Mouse (Mus musculus): ENCODE data around the gene Rab11fip4. TPM values are rescaled to one million over a fixed set of nuclear protein-coding genes. Genes with fewer than 3 reads are reported as not detected.
A peak's percentile ranks its signal among the peaks of the same experiment; 100 is the strongest.

Rab11fip4 gene
- polyA plus RNA-seq, 1 experiment: 0.25 TPM

- no peak for TF ChIP-seq CTCF (IDR thresholded peaks at IDR 0.05; ENCODE audit: borderline replicate concordance, insufficient read depth, low read length)
- TF ChIP-seq POLR2A (IDR thresholded peaks at IDR 0.05; ENCODE audit: low read depth, low read length): no peak
- no peak overlapping the region for H3K27ac ChIP-seq (ENCODE audit: insufficient read depth, low read length)
- H3K4me1 ChIP-seq (ENCODE audit: control insufficient read depth, insufficient read depth, low read length): peaks cover 2% of the 10 kb centered on the region; the same call in 1 of the 2 replicates
- no peak overlapping the region for H3K4me3 ChIP-seq (ENCODE audit: insufficient read depth, low read length)
Measured at GRCm38 (mm10) chr11:79701466-79701865, 110.5 kb downstream of the Rab11fip4 start.

GRCm38 (mm10) chr11:79702092-79702491 lies 111.1 kb downstream of the Rab11fip4 start:
- TF ChIP-seq POLR2A (IDR thresholded peaks at IDR 0.05; ENCODE audit: low read depth, low read length): no peak
- no peak for TF ChIP-seq CTCF (IDR thresholded peaks at IDR 0.05; ENCODE audit: borderline replicate concordance, insufficient read depth, low read length)
- H3K27ac ChIP-seq (ENCODE audit: insufficient read depth, low read length): no peak overlapping the region
- H3K4me1 ChIP-seq (ENCODE audit: control insufficient read depth, insufficient read depth, low read length): peaks cover 2% of the 10 kb centered on the region; the same call in 1 of the 2 replicates
- no peak overlapping the region for H3K4me3 ChIP-seq (ENCODE audit: insufficient read depth, low read length)

- peak overlapping the region; percentile 94 for H3K27ac ChIP-seq (ENCODE audit: insufficient read depth, low read length)
- H3K4me1 ChIP-seq (ENCODE audit: control insufficient read depth, insufficient read depth, low read length): peaks cover 2% of the 10 kb centered on the region; the same call in 1 of the 2 replicates
- TF ChIP-seq CTCF (IDR thresholded peaks at IDR 0.05; ENCODE audit: borderline replicate concordance, insufficient read depth, low read length) (no peak), POLR2A (IDR thresholded peaks at IDR 0.05; ENCODE audit: low read depth, low read length) (no peak; the same call in 1 of the 2 replicates)
- H3K4me3 ChIP-seq (ENCODE audit: insufficient read depth, low read length): peak overlapping the region; percentile 74
Measured at GRCm38 (mm10) chr11:79703452-79703851, 112.4 kb downstream of the Rab11fip4 start.

GRCm38 (mm10) chr11:79703885-79704291 lies 112.9 kb downstream of the Rab11fip4 start:
- H3K4me1 ChIP-seq (ENCODE audit: control insufficient read depth, insufficient read depth, low read length): peaks cover 2% of the 10 kb centered on the region; the same call in 1 of the 2 replicates
- TF ChIP-seq CTCF (IDR thresholded peaks at IDR 0.05; ENCODE audit: borderline replicate concordance, insufficient read depth, low read length): no peak
- no peak for TF ChIP-seq POLR2A (IDR thresholded peaks at IDR 0.05; ENCODE audit: low read depth, low read length)
- H3K4me3 ChIP-seq (ENCODE audit: insufficient read depth, low read length): peak overlapping the region; percentile 74
- peak overlapping the region; percentile 94 for H3K27ac ChIP-seq (ENCODE audit: insufficient read depth, low read length)

- peak overlapping the region; percentile 79 for H3K4me3 ChIP-seq (ENCODE audit: insufficient read depth, low read length)
- peaks cover 2% of the 10 kb centered on the region; the same call in 1 of the 2 replicates for H3K4me1 ChIP-seq (ENCODE audit: control insufficient read depth, insufficient read depth, low read length)
- TF ChIP-seq CTCF (IDR thresholded peaks at IDR 0.05; ENCODE audit: borderline replicate concordance, insufficient read depth, low read length): no peak
- TF ChIP-seq POLR2A (IDR thresholded peaks at IDR 0.05; ENCODE audit: low read depth, low read length): peak; percentile 72
- peak overlapping the region; percentile 94 for H3K27ac ChIP-seq (ENCODE audit: insufficient read depth, low read length)
Measured at GRCm38 (mm10) chr11:79704318-79705150, 113.5 kb downstream of the Rab11fip4 start.

- Histone ChIP-seq H3K27ac (ENCODE audit: insufficient read depth, low read length) (no peak overlapping the region), H3K4me1 (ENCODE audit: control insufficient read depth, insufficient read depth, low read length) (no peaks in the 10 kb centered on the region; the same call in 1 of the 2 replicates), H3K4me3 (ENCODE audit: insufficient read depth, low read length) (no peak overlapping the region)
- no peak for TF ChIP-seq POLR2A (IDR thresholded peaks at IDR 0.05; ENCODE audit: low read depth, low read length)
Measured at GRCm38 (mm10) chr11:79707084-79707483, 116.1 kb downstream of the Rab11fip4 start.

GRCm38 (mm10) chr11:79710868-79711765 lies 120.1 kb downstream of the Rab11fip4 start:
- peak overlapping the region; percentile 74 for H3K4me3 ChIP-seq (ENCODE audit: insufficient read depth, low read length)
- no peaks in the 10 kb centered on the region; the same call in 1 of the 2 replicates for H3K4me1 ChIP-seq (ENCODE audit: control insufficient read depth, insufficient read depth, low read length)
- peak overlapping the region; percentile 47 for H3K27ac ChIP-seq (ENCODE audit: insufficient read depth, low read length)
- TF ChIP-seq CTCF (IDR thresholded peaks at IDR 0.05; ENCODE audit: borderline replicate concordance, insufficient read depth, low read length) (peak; percentile 44; the same call in 1 of the 2 replicates), POLR2A (IDR thresholded peaks at IDR 0.05; ENCODE audit: low read depth, low read length) (peak; percentile 86)

GRCm38 (mm10) chr11:79711766-79712369 lies 120.9 kb downstream of the Rab11fip4 start:
- Histone ChIP-seq H3K4me1 (ENCODE audit: control insufficient read depth, insufficient read depth, low read length) (peaks cover 3% of the 10 kb centered on the region), H3K4me3 (ENCODE audit: insufficient read depth, low read length) (peak overlapping the region; percentile 74), H3K27ac (ENCODE audit: insufficient read depth, low read length) (peak overlapping the region; percentile 47)
- no peak for TF ChIP-seq CTCF (IDR thresholded peaks at IDR 0.05; ENCODE audit: borderline replicate concordance, insufficient read depth, low read length)
- no peak for TF ChIP-seq POLR2A (IDR thresholded peaks at IDR 0.05; ENCODE audit: low read depth, low read length)

- H3K4me3 ChIP-seq (ENCODE audit: insufficient read depth, low read length): peak overlapping the region; percentile 74
- peaks cover 10% of the 10 kb centered on the region for H3K4me1 ChIP-seq (ENCODE audit: control insufficient read depth, insufficient read depth, low read length)
- H3K27ac ChIP-seq (ENCODE audit: insufficient read depth, low read length): no peak overlapping the region
- no peak for TF ChIP-seq CTCF (IDR thresholded peaks at IDR 0.05; ENCODE audit: borderline replicate concordance, insufficient read depth, low read length)
- TF ChIP-seq POLR2A (IDR thresholded peaks at IDR 0.05; ENCODE audit: low read depth, low read length): no peak
Measured at GRCm38 (mm10) chr11:79713184-79713583, 122.2 kb downstream of the Rab11fip4 start.

Data from embryonic fibroblast, embryonic 13.5 days (primary cell).